Mouse (Mus musculus): ENCODE data around the gene Gabrr3.

DNA sequence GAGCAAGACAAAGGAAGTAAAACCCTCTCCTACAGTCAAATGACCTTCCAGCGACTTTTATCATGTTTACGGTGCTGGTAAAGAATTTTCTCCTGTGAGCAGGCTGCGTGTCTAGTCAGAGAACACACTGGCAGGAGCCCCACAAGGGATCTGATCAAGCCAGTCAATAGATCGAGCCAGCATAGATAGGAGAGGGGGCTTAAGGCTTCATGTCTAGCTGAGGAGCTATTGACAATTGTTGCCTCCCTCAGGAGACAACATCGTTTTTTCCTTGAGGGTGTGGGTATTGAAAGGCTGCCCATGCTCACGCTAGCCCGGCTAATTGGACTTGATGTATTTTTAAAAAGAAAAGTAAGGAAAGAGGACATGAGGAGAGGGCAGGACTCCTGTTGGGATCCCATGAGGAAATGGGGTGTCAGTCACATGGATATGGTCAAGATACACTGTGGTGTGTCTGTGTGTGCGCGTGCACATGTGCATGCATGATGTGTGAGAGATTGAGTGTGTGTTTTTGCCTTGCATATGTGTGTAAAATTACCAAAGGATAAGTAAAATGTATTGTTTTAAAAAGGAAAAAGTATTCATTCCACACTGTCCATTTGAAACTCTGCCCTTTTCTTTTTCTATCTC, 13.2 kb downstream of the Gabrr3 start:
- TF ChIP-seq CTCF (IDR thresholded peaks at IDR 0.05; ENCODE audit: extremely low read depth, insufficient read depth, low read length) (no peak), POLR2A (IDR thresholded peaks at IDR 0.05; ENCODE audit: extremely low read depth, insufficient read depth, low read length) (no peak)
